Mouse (Mus musculus): ENCODE results near the gene Pms1. TPM values are rescaled to one million over a fixed set of nuclear protein-coding genes. Genes with fewer than 3 reads are reported as not detected.

Pms1 gene
- polyA plus RNA-seq, 1 experiment = 27.9 TPM

DNA sequence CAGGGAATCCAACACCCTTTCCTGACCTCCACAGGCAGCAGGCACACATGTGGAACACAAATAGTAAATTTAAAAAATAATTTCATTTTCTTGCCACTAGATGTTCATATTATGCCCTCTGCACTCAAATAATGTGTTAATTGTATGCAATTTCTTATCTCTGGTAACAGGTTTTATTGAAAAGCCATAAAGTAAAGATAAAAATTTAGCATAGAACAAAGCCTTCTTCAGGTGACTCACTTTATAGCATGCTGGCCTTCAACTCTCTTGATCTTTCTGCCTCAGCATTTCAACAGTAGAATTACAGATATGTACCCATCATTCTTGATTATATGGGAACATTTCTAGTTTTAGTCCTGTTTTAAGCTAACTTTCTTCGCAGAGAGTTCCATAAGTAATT lies 27.5 kb upstream of the Pms1 start:
- Histone ChIP-seq H3K9ac (ENCODE audit: low read depth, poor library complexity, severe bottlenecking) (no peak overlapping the region), H3K36me3 (ENCODE audit: control insufficient read depth, insufficient read depth, low read length, poor library complexity, severe bottlenecking) (peaks cover 2% of the 10 kb centered on the region), H3K27ac (ENCODE audit: insufficient read depth, low read length) (no peak overlapping the region), H3K9me3 (replicated peaks; ENCODE audit: control insufficient read depth, insufficient read depth, low read length, poor library complexity, severe bottlenecking) (no peaks in the 10 kb centered on the region), H3K27me3 (ENCODE audit: control insufficient read depth, insufficient read depth, low read length, poor library complexity, severe bottlenecking) (no peaks in the 10 kb centered on the region), H3K4me1 (ENCODE audit: control insufficient read depth, insufficient read depth, low read length) (no peaks in the 10 kb centered on the region), H3K4me3 (ENCODE audit: low read depth, low read length) (no peak overlapping the region)
- no peak for TF ChIP-seq POLR2A (IDR thresholded peaks at IDR 0.05; ENCODE audit: insufficient read depth, low read length)
- no peak for TF ChIP-seq CTCF (IDR thresholded peaks at IDR 0.05; ENCODE audit: low read depth, low read length)
- TF ChIP-seq EP300 (IDR thresholded peaks at IDR 0.05; ENCODE audit: insufficient read depth, low read depth, low read length) = no peak

GRCm38 (mm10) chr1:53323254-53323653 lies 26.4 kb upstream of the Pms1 start:
- Histone ChIP-seq H3K4me3 (ENCODE audit: low read depth, low read length) (no peak overlapping the region), H3K27ac (ENCODE audit: insufficient read depth, low read length) (no peak overlapping the region), H3K27me3 (ENCODE audit: control insufficient read depth, insufficient read depth, low read length, poor library complexity, severe bottlenecking) (no peaks in the 10 kb centered on the region), H3K9me3 (replicated peaks; ENCODE audit: control insufficient read depth, insufficient read depth, low read length, poor library complexity, severe bottlenecking) (no peaks in the 10 kb centered on the region), H3K36me3 (ENCODE audit: control insufficient read depth, insufficient read depth, low read length, poor library complexity, severe bottlenecking) (peaks cover 2% of the 10 kb centered on the region), H3K9ac (ENCODE audit: low read depth, poor library complexity, severe bottlenecking) (no peak overlapping the region), H3K4me1 (ENCODE audit: control insufficient read depth, insufficient read depth, low read length) (no peaks in the 10 kb centered on the region)
- TF ChIP-seq EP300 (IDR thresholded peaks at IDR 0.05; ENCODE audit: insufficient read depth, low read depth, low read length) = no peak
- no peak for TF ChIP-seq POLR2A (IDR thresholded peaks at IDR 0.05; ENCODE audit: insufficient read depth, low read length)
- no peak for TF ChIP-seq CTCF (IDR thresholded peaks at IDR 0.05; ENCODE audit: low read depth, low read length)

DNA sequence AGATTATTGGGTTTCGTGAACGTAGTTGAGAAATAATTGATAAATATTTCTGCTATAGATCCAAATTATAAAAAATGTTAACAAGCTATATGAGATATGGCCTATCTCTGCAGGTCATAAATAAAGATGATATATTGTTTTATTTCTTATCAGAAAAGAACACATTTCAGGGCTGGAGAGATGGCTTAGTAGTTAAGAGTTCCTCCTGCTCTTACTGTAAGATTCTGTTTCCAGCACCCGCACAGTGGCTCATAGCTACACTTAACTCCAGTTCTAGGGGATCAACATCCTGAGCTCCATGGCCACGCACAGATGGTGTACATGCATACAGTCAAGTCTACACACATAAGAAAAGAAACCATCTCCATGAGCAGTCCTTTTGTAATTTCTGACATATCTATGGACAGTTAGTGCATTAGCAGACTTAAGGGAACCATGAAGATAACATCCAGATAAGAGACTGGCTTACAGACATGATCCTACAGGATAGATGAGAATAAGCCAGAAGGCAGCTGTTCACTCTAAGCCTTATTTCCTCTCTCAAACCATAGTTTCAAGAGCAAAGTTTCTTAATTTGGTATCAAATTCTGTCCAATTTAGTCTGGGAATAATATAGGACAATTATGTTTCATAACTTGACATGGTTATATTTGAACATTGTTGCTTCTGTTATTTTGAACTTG lies 25.0 kb upstream of the Pms1 start:
- H3K9me3 ChIP-seq (replicated peaks; ENCODE audit: control insufficient read depth, insufficient read depth, low read length, poor library complexity, severe bottlenecking) = no peaks in the 10 kb centered on the region
- H3K36me3 ChIP-seq (ENCODE audit: control insufficient read depth, insufficient read depth, low read length, poor library complexity, severe bottlenecking) = peaks cover 2% of the 10 kb centered on the region
- H3K4me3 ChIP-seq (ENCODE audit: low read depth, low read length) = no peak overlapping the region
- H3K9ac ChIP-seq (ENCODE audit: low read depth, poor library complexity, severe bottlenecking) = no peak overlapping the region
- H3K4me1 ChIP-seq (ENCODE audit: control insufficient read depth, insufficient read depth, low read length) = no peaks in the 10 kb centered on the region
- no peak for TF ChIP-seq EP300 (IDR thresholded peaks at IDR 0.05; ENCODE audit: insufficient read depth, low read depth, low read length)
- TF ChIP-seq CTCF (IDR thresholded peaks at IDR 0.05; ENCODE audit: low read depth, low read length) = no peak
- TF ChIP-seq POLR2A (IDR thresholded peaks at IDR 0.05; ENCODE audit: insufficient read depth, low read length) = no peak
- no peak overlapping the region for H3K27ac ChIP-seq (ENCODE audit: insufficient read depth, low read length)
- H3K27me3 ChIP-seq (ENCODE audit: control insufficient read depth, insufficient read depth, low read length, poor library complexity, severe bottlenecking) = no peaks in the 10 kb centered on the region

DNA sequence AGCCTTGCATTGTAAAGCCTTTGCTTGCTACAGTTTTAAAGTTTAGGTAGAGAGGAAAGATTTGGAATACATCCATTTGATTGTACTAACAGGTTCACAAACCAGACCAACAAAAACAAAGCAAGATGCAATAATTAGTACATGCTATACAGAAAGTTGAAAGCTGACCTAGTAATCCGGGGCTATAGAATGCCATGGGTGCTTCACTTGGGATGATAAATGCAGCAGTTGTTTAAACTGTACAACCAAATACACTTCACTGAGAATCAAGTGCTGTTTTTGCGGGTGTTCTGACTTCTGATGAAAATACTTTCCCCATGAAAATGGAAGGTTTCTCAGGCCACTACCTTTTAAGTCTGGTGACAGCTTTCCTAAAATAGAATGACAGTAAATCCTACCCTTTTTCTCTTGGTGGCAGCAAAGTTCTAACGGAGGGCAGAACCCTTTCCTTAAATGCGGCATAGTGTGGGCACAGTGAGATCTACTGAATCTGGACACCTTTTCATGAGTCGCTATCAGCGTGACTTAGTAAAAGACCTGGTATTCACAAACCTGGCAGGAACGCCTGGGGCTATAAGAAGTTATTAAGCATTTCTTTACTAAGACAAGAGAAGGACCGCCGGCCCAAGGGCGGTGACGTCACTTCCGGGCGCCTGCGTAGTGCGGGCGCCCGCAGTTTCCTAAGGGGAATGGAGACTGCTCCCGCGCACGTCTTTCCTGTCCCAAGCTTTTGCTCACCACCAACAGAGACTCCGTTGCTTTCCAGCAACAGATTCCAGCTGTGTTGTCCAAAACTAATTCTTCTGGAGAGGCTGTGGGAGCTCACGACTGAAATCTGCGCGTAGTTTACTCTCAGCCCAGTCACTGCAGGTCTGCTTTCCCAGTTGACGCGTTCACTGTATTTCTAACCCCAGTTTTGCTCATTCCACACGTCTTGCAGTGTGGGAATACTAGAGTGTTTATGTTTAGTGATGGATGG lies 16.5 kb upstream of the Pms1 start, which contains the start of gene Osgepl1:
Gene Osgepl1 (plus strand): TSS at position 636 of the 979 bp plus-strand sequence.
- Histone ChIP-seq H3K9me3 (replicated peaks; ENCODE audit: control insufficient read depth, insufficient read depth, low read length, poor library complexity, severe bottlenecking) (no peaks in the 10 kb centered on the region), H3K36me3 (ENCODE audit: control insufficient read depth, insufficient read depth, low read length, poor library complexity, severe bottlenecking) (no peaks in the 10 kb centered on the region; the same call in none of the 2 replicates), H3K9ac (ENCODE audit: low read depth, poor library complexity, severe bottlenecking) (peak within 1 kb of the TSS; percentile 89), H3K4me1 (ENCODE audit: control insufficient read depth, insufficient read depth, low read length) (no peaks in the 10 kb centered on the region), H3K4me3 (ENCODE audit: low read depth, low read length) (peak within 1 kb of the TSS; percentile 99), H3K27me3 (ENCODE audit: control insufficient read depth, insufficient read depth, low read length, poor library complexity, severe bottlenecking) (no peaks in the 10 kb centered on the region), H3K27ac (ENCODE audit: insufficient read depth, low read length) (peak within 1 kb of the TSS; percentile 53; the same call in 1 of the 2 replicates)
- TF ChIP-seq EP300 (IDR thresholded peaks at IDR 0.05; ENCODE audit: insufficient read depth, low read depth, low read length) = no peak
- TF ChIP-seq CTCF (IDR thresholded peaks at IDR 0.05; ENCODE audit: low read depth, low read length) = no peak
- TF ChIP-seq POLR2A (IDR thresholded peaks at IDR 0.05; ENCODE audit: insufficient read depth, low read length) = no peak

- Histone ChIP-seq H3K27ac (ENCODE audit: insufficient read depth, low read length) (no peak overlapping the region), H3K9me3 (replicated peaks; ENCODE audit: control insufficient read depth, insufficient read depth, low read length, poor library complexity, severe bottlenecking) (no peaks in the 10 kb centered on the region), H3K27me3 (ENCODE audit: control insufficient read depth, insufficient read depth, low read length, poor library complexity, severe bottlenecking) (no peaks in the 10 kb centered on the region), H3K36me3 (ENCODE audit: control insufficient read depth, insufficient read depth, low read length, poor library complexity, severe bottlenecking) (peaks cover 6% of the 10 kb centered on the region; the same call in 1 of the 2 replicates), H3K4me1 (ENCODE audit: control insufficient read depth, insufficient read depth, low read length) (no peaks in the 10 kb centered on the region), H3K9ac (ENCODE audit: low read depth, poor library complexity, severe bottlenecking) (no peak overlapping the region), H3K4me3 (ENCODE audit: low read depth, low read length) (no peak overlapping the region)
- no peak for TF ChIP-seq CTCF (IDR thresholded peaks at IDR 0.05; ENCODE audit: low read depth, low read length)
Observed at GRCm38 (mm10) chr1:53300506-53300905, 3.7 kb upstream of the Pms1 start.
